Mouse (Mus musculus): ENCODE measurements around the gene Nt5c3b. TPM values are rescaled to one million over a fixed set of nuclear protein-coding genes. Genes with fewer than 3 reads are reported as not detected.
A peak's percentile ranks its signal among the peaks of the same experiment; 100 is the strongest.

The Nt5c3b gene
- 90.2 and 104 TPM in 2 replicates for polyA plus RNA-seq (2015; fragmentation: Nextera tagmentation; extraction: Ambion mirVana)

GRCm38 (mm10) chr11:100441797-100442196 is at the start of gene Nt5c3b, which contains the start of gene Klhl10:
Nt5c3b (minus strand) TSS chr11:100441808.
Klhl10 (plus strand) TSS chr11:100441917.
- no peak for ATAC-seq (replicated peaks; ENCODE audit: insufficient number of reproducible peaks, insufficient read depth, low FRiP score, low read depth)
- peaks cover 14% of the 10 kb centered on the region for H3K4me1 ChIP-seq (replicated peaks)
- H3K27me3 ChIP-seq: no peaks in the 10 kb centered on the region
- 83% methylated on average over 8 of the region's 8 CpGs for WGBS
- H3K27ac ChIP-seq: peak within 1 kb of the TSS; percentile 50
- H3K9me3 ChIP-seq (replicated peaks): no peaks in the 10 kb centered on the region
- H3K4me2 ChIP-seq: peak within 1 kb of the TSS; percentile 75
- peaks cover 8% of the 10 kb centered on the region; the same call in 1 of the 2 replicates for H3K36me3 ChIP-seq
- peak within 1 kb of the TSS; percentile 69 for H3K4me3 ChIP-seq
- peak within 1 kb of the TSS; percentile 81 for H3K9ac ChIP-seq

GRCm38 (mm10) chr11:100490951-100491350 is 49.3 kb upstream of the Nt5c3b start:
- ATAC-seq (replicated peaks; ENCODE audit: insufficient number of reproducible peaks, insufficient read depth, low FRiP score, low read depth): no peak
- H3K4me1 ChIP-seq (replicated peaks): no peaks in the 10 kb centered on the region
- H3K4me3 ChIP-seq: no peak overlapping the region
- H3K36me3 ChIP-seq: peaks cover 73% of the 10 kb centered on the region
- H3K27me3 ChIP-seq: no peaks in the 10 kb centered on the region
- no peak overlapping the region for H3K27ac ChIP-seq
- WGBS: 91% methylated on average over 6 of the region's 6 CpGs
- no peak overlapping the region for H3K9ac ChIP-seq
- H3K4me2 ChIP-seq: no peak overlapping the region
- H3K9me3 ChIP-seq (replicated peaks): no peaks in the 10 kb centered on the region

GRCm38 (mm10) chr11:100485801-100486538 is 44.4 kb upstream of the Nt5c3b start:
- peaks cover 71% of the 10 kb centered on the region for H3K36me3 ChIP-seq
- no peak for ATAC-seq (replicated peaks; ENCODE audit: insufficient number of reproducible peaks, insufficient read depth, low FRiP score, low read depth)
- WGBS: 84% methylated on average over 8 of the region's 8 CpGs

GRCm38 (mm10) chr11:100484461-100484860 is 42.9 kb upstream of the Nt5c3b start:
- H3K9ac ChIP-seq: no peak overlapping the region
- 94% methylated on average over 3 of the region's 3 CpGs for WGBS
- no peak overlapping the region for H3K4me2 ChIP-seq
- H3K27ac ChIP-seq: no peak overlapping the region
- no peaks in the 10 kb centered on the region for H3K27me3 ChIP-seq
- H3K9me3 ChIP-seq (replicated peaks): no peaks in the 10 kb centered on the region
- H3K36me3 ChIP-seq: peaks cover 73% of the 10 kb centered on the region
- H3K4me3 ChIP-seq: no peak overlapping the region
- no peak for ATAC-seq (replicated peaks; ENCODE audit: insufficient number of reproducible peaks, insufficient read depth, low FRiP score, low read depth)
- no peaks in the 10 kb centered on the region for H3K4me1 ChIP-seq (replicated peaks)

More at GRCm38 (mm10) chr11:100485801-100486538, 44.4 kb upstream of the Nt5c3b start:
- Histone ChIP-seq H3K27me3 (no peaks in the 10 kb centered on the region), H3K4me2 (no peak overlapping the region), H3K9ac (no peak overlapping the region), H3K4me1 (replicated peaks) (no peaks in the 10 kb centered on the region), H3K4me3 (no peak overlapping the region), H3K27ac (no peak overlapping the region), H3K9me3 (replicated peaks) (no peaks in the 10 kb centered on the region)

- Histone ChIP-seq H3K9ac (no peak overlapping the region), H3K4me3 (no peak overlapping the region), H3K27ac (no peak overlapping the region), H3K9me3 (replicated peaks) (no peaks in the 10 kb centered on the region), H3K4me2 (no peak overlapping the region), H3K4me1 (replicated peaks) (no peaks in the 10 kb centered on the region), H3K27me3 (no peaks in the 10 kb centered on the region), H3K36me3 (peaks cover 65% of the 10 kb centered on the region)
- WGBS: 61% methylated on average over 7 of the region's 7 CpGs
- ATAC-seq (replicated peaks; ENCODE audit: insufficient number of reproducible peaks, insufficient read depth, low FRiP score, low read depth): no peak
These were observed 37.5 kb upstream of the Nt5c3b start for GRCm38 (mm10) chr11:100479152-100479551.

- Histone ChIP-seq H3K9me3 (replicated peaks) (no peaks in the 10 kb centered on the region), H3K4me3 (no peak overlapping the region), H3K9ac (no peak overlapping the region), H3K4me1 (replicated peaks) (peaks cover 4% of the 10 kb centered on the region), H3K27ac (no peak overlapping the region), H3K4me2 (no peak overlapping the region), H3K27me3 (no peaks in the 10 kb centered on the region), H3K36me3 (peaks cover 44% of the 10 kb centered on the region)
- 83% methylated on average over 5 of the region's 5 CpGs for WGBS
- ATAC-seq (replicated peaks; ENCODE audit: insufficient number of reproducible peaks, insufficient read depth, low FRiP score, low read depth): no peak
These were observed 34.7 kb upstream of the Nt5c3b start for GRCm38 (mm10) chr11:100476281-100476680.

GRCm38 (mm10) chr11:100472935-100473295 is 31.3 kb upstream of the Nt5c3b start:
- H3K9me3 ChIP-seq (replicated peaks): no peaks in the 10 kb centered on the region
- no peak overlapping the region for H3K9ac ChIP-seq
- ATAC-seq (replicated peaks; ENCODE audit: insufficient number of reproducible peaks, insufficient read depth, low FRiP score, low read depth): no peak
- peaks cover 18% of the 10 kb centered on the region for H3K36me3 ChIP-seq
- WGBS: 31% methylated on average over 5 of the region's 5 CpGs
- H3K27me3 ChIP-seq: no peaks in the 10 kb centered on the region
- H3K4me2 ChIP-seq: peak overlapping the region; percentile 95
- peak overlapping the region; percentile 82 for H3K4me3 ChIP-seq
- peak overlapping the region; percentile 30; the same call in 1 of the 2 replicates for H3K27ac ChIP-seq
- H3K4me1 ChIP-seq (replicated peaks): peaks cover 14% of the 10 kb centered on the region

- peak within 1 kb of the TSS; percentile 82 for H3K4me3 ChIP-seq
- H3K36me3 ChIP-seq: peaks cover 14% of the 10 kb centered on the region; the same call in 1 of the 2 replicates
- WGBS: under 1% methylated on average over 83 of the region's 83 CpGs
- H3K9ac ChIP-seq: peak within 1 kb of the TSS; percentile 83
- ATAC-seq (replicated peaks; ENCODE audit: insufficient number of reproducible peaks, insufficient read depth, low FRiP score, low read depth): peak; percentile 96
- H3K9me3 ChIP-seq (replicated peaks): no peaks in the 10 kb centered on the region
- peak within 1 kb of the TSS; percentile 95 for H3K4me2 ChIP-seq
- H3K27ac ChIP-seq: peak within 1 kb of the TSS; percentile 69
- no peaks in the 10 kb centered on the region for H3K27me3 ChIP-seq
- peaks cover 14% of the 10 kb centered on the region for H3K4me1 ChIP-seq (replicated peaks)
These were observed 30.8 kb upstream of the Nt5c3b start, which contains the start of gene Klhl11 for GRCm38 (mm10) chr11:100472197-100472934. Klhl11 (minus strand) TSS chr11:100472741.

GRCm38 (mm10) chr11:100471352-100472196 is 30.0 kb upstream of the Nt5c3b start:
- Histone ChIP-seq H3K4me2 (peak overlapping the region; percentile 95), H3K36me3 (peaks cover 8% of the 10 kb centered on the region; the same call in 1 of the 2 replicates), H3K4me3 (peak overlapping the region; percentile 82), H3K9ac (peak overlapping the region; percentile 83), H3K27me3 (no peaks in the 10 kb centered on the region), H3K4me1 (replicated peaks) (peaks cover 17% of the 10 kb centered on the region), H3K9me3 (replicated peaks) (no peaks in the 10 kb centered on the region), H3K27ac (peak overlapping the region; percentile 69)
- 4% methylated on average over 30 of the region's 30 CpGs for WGBS
- peak; percentile 14; the same call in 1 of the 2 replicates for ATAC-seq (replicated peaks; ENCODE audit: insufficient number of reproducible peaks, insufficient read depth, low FRiP score, low read depth)

- no peak overlapping the region for H3K4me3 ChIP-seq
- H3K27me3 ChIP-seq: no peaks in the 10 kb centered on the region
- 50% methylated on average over 1 of the region's 1 CpGs for WGBS
- ATAC-seq (replicated peaks; ENCODE audit: insufficient number of reproducible peaks, insufficient read depth, low FRiP score, low read depth): no peak
- H3K9me3 ChIP-seq (replicated peaks): no peaks in the 10 kb centered on the region
- H3K4me1 ChIP-seq (replicated peaks): peaks cover 12% of the 10 kb centered on the region
- H3K36me3 ChIP-seq: peaks cover 15% of the 10 kb centered on the region; the same call in 1 of the 2 replicates
- no peak overlapping the region for H3K9ac ChIP-seq
- H3K27ac ChIP-seq: no peak overlapping the region
- no peak overlapping the region for H3K4me2 ChIP-seq
These were observed 24.2 kb upstream of the Nt5c3b start for GRCm38 (mm10) chr11:100465833-100466232.

Data from heart, embryonic 15.5 days (tissue).